Mouse (Mus musculus): Measurements from ENCODE around the gene Zfp324. TPM values are rescaled to one million over a fixed set of nuclear protein-coding genes. Genes with fewer than 3 reads are reported as not detected.
"Not testable (repeated sequence)": the region's sequence is repeated elsewhere in the genome, so short reads cannot be mapped to it uniquely, and the experiment has no call there.

The Zfp324 gene
- 13.9 and 14.4 TPM in 2 replicates for polyA plus RNA-seq (2016; fragmentation: Nextera tagmentation; extraction: Ambion mirVana)

- H3K9me3 ChIP-seq: no peaks in the 10 kb centered on the region
- peak within 1 kb of the TSS; percentile 86 for H3K4me2 ChIP-seq (replicated peaks)
- peak within 1 kb of the TSS; percentile 91 for H3K27ac ChIP-seq
- H3K4me3 ChIP-seq: peak within 1 kb of the TSS; percentile 90
- ATAC-seq (ENCODE audit: insufficient number of reproducible peaks, insufficient read depth, low FRiP score, low TSS enrichment): peak; percentile 91
- peak within 1 kb of the TSS; percentile 95 for H3K9ac ChIP-seq
- no peaks in the 10 kb centered on the region for H3K27me3 ChIP-seq
- under 1% methylated on average over 23 of the region's 23 CpGs for WGBS
- H3K4me1 ChIP-seq: peaks cover 10% of the 10 kb centered on the region
- peaks cover 19% of the 10 kb centered on the region for H3K36me3 ChIP-seq
These were observed at the start of gene Zfp324 for GRCm38 (mm10) chr7:12965678-12966091. Gene Zfp324, plus strand, starts transcription at chr7:12965838.

- not testable (repeated sequence) for H3K4me3 ChIP-seq; H3K27ac ChIP-seq; H3K9me3 ChIP-seq; H3K27me3 ChIP-seq; H3K4me2 ChIP-seq (replicated peaks); ATAC-seq (ENCODE audit: insufficient number of reproducible peaks, insufficient read depth, low FRiP score, low TSS enrichment); H3K9ac ChIP-seq
- peaks cover 26% of the 10 kb centered on the region for H3K36me3 ChIP-seq
- WGBS: 87% methylated on average over 7 of the region's 8 CpGs
- peaks cover 14% of the 10 kb centered on the region for H3K4me1 ChIP-seq
These were observed 45.1 kb upstream of the Zfp324 start for GRCm38 (mm10) chr7:12920495-12920894.

DNA sequence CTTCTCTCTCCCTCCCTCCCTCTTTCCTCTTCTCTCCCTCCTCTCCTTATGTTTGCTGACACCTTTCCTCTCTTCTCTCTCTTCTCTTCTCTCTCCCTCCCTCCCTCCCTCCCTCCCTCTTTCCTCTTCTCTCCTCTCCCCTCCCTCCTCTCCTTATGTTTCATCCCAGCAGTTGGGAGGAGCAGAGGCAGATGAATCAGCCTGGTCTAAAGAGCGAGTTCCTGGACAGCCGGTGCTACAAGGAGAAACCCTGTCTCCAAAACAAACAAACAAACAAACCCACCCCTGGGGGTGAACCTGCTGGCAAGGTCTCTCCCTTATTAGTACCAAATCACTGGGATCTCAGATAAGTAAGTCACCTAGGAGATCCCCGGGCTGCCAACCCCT is 44.3 kb upstream of the Zfp324 start:
- peaks cover 7% of the 10 kb centered on the region for H3K27me3 ChIP-seq
- peak overlapping the region; percentile 82 for H3K4me3 ChIP-seq
- H3K4me1 ChIP-seq: peaks cover 14% of the 10 kb centered on the region
- WGBS: 1% methylated on average over 3 of the region's 3 CpGs
- ATAC-seq (ENCODE audit: insufficient number of reproducible peaks, insufficient read depth, low FRiP score, low TSS enrichment): no peak
- peak overlapping the region; percentile 75 for H3K9ac ChIP-seq
- peak overlapping the region; percentile 74 for H3K4me2 ChIP-seq (replicated peaks)
- no peaks in the 10 kb centered on the region for H3K9me3 ChIP-seq
- peaks cover 34% of the 10 kb centered on the region for H3K36me3 ChIP-seq
- H3K27ac ChIP-seq: peak overlapping the region; percentile 93

GRCm38 (mm10) chr7:12921705-12922465 is 43.8 kb upstream of the Zfp324 start, which contains the start of gene Rps5:
Gene Rps5, plus strand, starts transcription at chr7:12922290.
- Histone ChIP-seq H3K9ac (peak within 1 kb of the TSS; percentile 81), H3K36me3 (peaks cover 40% of the 10 kb centered on the region), H3K4me2 (replicated peaks) (peak within 1 kb of the TSS; percentile 87), H3K9me3 (no peaks in the 10 kb centered on the region), H3K4me1 (peaks cover 14% of the 10 kb centered on the region), H3K27me3 (peaks cover 13% of the 10 kb centered on the region), H3K4me3 (peak within 1 kb of the TSS; percentile 82), H3K27ac (peak within 1 kb of the TSS; percentile 93)
- peak; percentile 98 for ATAC-seq (ENCODE audit: insufficient number of reproducible peaks, insufficient read depth, low FRiP score, low TSS enrichment)
- WGBS: under 1% methylated on average over 55 of the region's 55 CpGs

DNA sequence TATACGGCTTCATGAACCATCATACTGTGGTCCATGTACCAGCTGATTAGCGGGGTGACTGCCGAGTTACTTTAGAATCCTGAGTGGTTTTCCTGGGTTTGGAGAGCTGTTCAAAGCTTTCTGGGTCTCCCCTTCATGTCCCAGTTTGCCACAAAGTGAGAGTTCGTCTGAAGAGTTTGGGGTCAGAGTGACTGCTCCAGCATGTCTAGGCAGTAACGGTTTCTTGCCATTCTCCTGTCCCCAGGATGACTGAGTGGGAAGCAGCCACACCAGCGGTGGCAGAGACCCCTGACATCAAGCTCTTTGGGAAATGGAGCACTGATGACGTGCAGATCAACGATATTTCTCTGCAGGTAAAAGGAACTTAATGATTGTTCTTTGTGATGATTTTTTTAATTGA is 42.9 kb upstream of the Zfp324 start:
- H3K36me3 ChIP-seq: peaks cover 43% of the 10 kb centered on the region
- peak overlapping the region; percentile 81 for H3K9ac ChIP-seq
- no peak for ATAC-seq (ENCODE audit: insufficient number of reproducible peaks, insufficient read depth, low FRiP score, low TSS enrichment)
- H3K4me3 ChIP-seq: peak overlapping the region; percentile 82
- peaks cover 20% of the 10 kb centered on the region for H3K27me3 ChIP-seq
- H3K9me3 ChIP-seq: no peaks in the 10 kb centered on the region
- H3K4me1 ChIP-seq: peaks cover 17% of the 10 kb centered on the region
- 3% methylated on average over 8 of the region's 8 CpGs for WGBS
- 0 out of 2 replicates have a peak overlapping the region, but pooled peaks have one; percentile 18 for H3K27ac ChIP-seq
- H3K4me2 ChIP-seq (replicated peaks): peak overlapping the region; percentile 87

GRCm38 (mm10) chr7:12926316-12926715 is 39.3 kb upstream of the Zfp324 start:
- Histone ChIP-seq H3K4me2 (replicated peaks) (no peak overlapping the region), H3K27me3 (peaks cover 34% of the 10 kb centered on the region), H3K9me3 (no peaks in the 10 kb centered on the region), H3K27ac (no peak overlapping the region), H3K4me3 (no peak overlapping the region), H3K9ac (no peak overlapping the region), H3K36me3 (peaks cover 46% of the 10 kb centered on the region), H3K4me1 (peaks cover 17% of the 10 kb centered on the region)
- no peak for ATAC-seq (ENCODE audit: insufficient number of reproducible peaks, insufficient read depth, low FRiP score, low TSS enrichment)
- WGBS: 84% methylated on average over 7 of the region's 7 CpGs

GRCm38 (mm10) chr7:12927191-12927680 is 38.4 kb upstream of the Zfp324 start, which contains the start of gene Rnf225:
Gene Rnf225, plus strand, starts transcription at chr7:12927416.
- H3K27me3 ChIP-seq: peaks cover 34% of the 10 kb centered on the region
- H3K36me3 ChIP-seq: peaks cover 46% of the 10 kb centered on the region
- H3K9ac ChIP-seq: peak within 1 kb of the TSS; percentile 52
- peaks cover 17% of the 10 kb centered on the region for H3K4me1 ChIP-seq
- peak within 1 kb of the TSS; percentile 31 for H3K4me3 ChIP-seq
- H3K9me3 ChIP-seq: no peaks in the 10 kb centered on the region
- ATAC-seq (ENCODE audit: insufficient number of reproducible peaks, insufficient read depth, low FRiP score, low TSS enrichment): no peak
- WGBS: 19% methylated on average over 8 of the region's 8 CpGs
- H3K4me2 ChIP-seq (replicated peaks): peak within 1 kb of the TSS; percentile 56
- no peak within 1 kb of the TSS for H3K27ac ChIP-seq

GRCm38 (mm10) chr7:12927693-12928589 is 37.7 kb upstream of the Zfp324 start:
- Histone ChIP-seq H3K4me2 (replicated peaks) (peak overlapping the region; percentile 56), H3K4me3 (peak overlapping the region; percentile 31), H3K9ac (peak overlapping the region; percentile 52), H3K4me1 (peaks cover 16% of the 10 kb centered on the region), H3K27me3 (peaks cover 34% of the 10 kb centered on the region), H3K9me3 (no peaks in the 10 kb centered on the region), H3K36me3 (peaks cover 46% of the 10 kb centered on the region), H3K27ac (no peak overlapping the region)
- 5% methylated on average over 65 of the region's 65 CpGs for WGBS
- no peak for ATAC-seq (ENCODE audit: insufficient number of reproducible peaks, insufficient read depth, low FRiP score, low TSS enrichment)

DNA sequence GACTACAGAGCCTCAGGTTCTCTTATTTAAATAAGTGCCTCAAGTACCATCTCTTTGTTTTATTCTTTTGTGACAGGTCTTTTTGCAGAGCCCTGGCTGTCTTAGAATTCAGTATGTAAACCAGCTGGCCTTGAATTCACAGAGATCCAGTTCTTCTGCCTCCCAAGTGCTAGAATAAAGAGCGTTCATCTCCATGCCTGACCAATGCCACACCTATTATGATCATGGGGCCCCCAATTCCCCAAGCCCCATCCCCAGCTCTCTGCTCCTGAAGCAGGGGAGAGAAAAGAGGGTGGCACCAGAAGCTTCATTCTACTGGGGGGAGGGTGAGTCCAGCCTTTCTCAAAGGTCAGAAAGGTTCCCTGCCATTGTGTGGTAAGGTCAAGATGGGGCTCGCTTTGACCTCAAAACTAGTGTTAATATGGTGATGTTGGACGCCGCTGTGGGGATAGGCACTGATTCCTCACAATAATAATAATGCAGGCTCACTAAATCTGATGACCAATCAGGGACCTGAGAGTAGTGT is 32.0 kb upstream of the Zfp324 start:
- WGBS: 68% methylated on average over 4 of the region's 4 CpGs
- Histone ChIP-seq H3K4me3 (no peak overlapping the region), H3K36me3 (0 out of 2 replicates have a peak, but pooled peaks cover 3% of the 10 kb centered on the region), H3K4me1 (no peaks in the 10 kb centered on the region), H3K9me3 (no peaks in the 10 kb centered on the region), H3K9ac (no peak overlapping the region), H3K27ac (no peak overlapping the region), H3K27me3 (peaks cover 5% of the 10 kb centered on the region; the same call in 1 of the 2 replicates), H3K4me2 (replicated peaks) (no peak overlapping the region)
- ATAC-seq (ENCODE audit: insufficient number of reproducible peaks, insufficient read depth, low FRiP score, low TSS enrichment): no peak

- H3K4me2 ChIP-seq (replicated peaks): no peak overlapping the region
- H3K4me3 ChIP-seq: no peak overlapping the region
- H3K27me3 ChIP-seq: no peaks in the 10 kb centered on the region
- no peak overlapping the region for H3K27ac ChIP-seq
- no peak overlapping the region for H3K9ac ChIP-seq
- 70% methylated on average over 3 of the region's 3 CpGs for WGBS
- H3K4me1 ChIP-seq: no peaks in the 10 kb centered on the region
- no peak for ATAC-seq (ENCODE audit: insufficient number of reproducible peaks, insufficient read depth, low FRiP score, low TSS enrichment)
- no peaks in the 10 kb centered on the region for H3K36me3 ChIP-seq
- no peaks in the 10 kb centered on the region for H3K9me3 ChIP-seq
These were observed 30.8 kb upstream of the Zfp324 start for GRCm38 (mm10) chr7:12934808-12935207.

- not testable (repeated sequence) for ATAC-seq (ENCODE audit: insufficient number of reproducible peaks, insufficient read depth, low FRiP score, low TSS enrichment); H3K27me3 ChIP-seq; H3K4me3 ChIP-seq; H3K9me3 ChIP-seq; H3K4me1 ChIP-seq; H3K36me3 ChIP-seq; H3K4me2 ChIP-seq (replicated peaks); H3K9ac ChIP-seq; H3K27ac ChIP-seq
- 80% methylated on average over 4 of the region's 4 CpGs for WGBS
These were observed 28.3 kb upstream of the Zfp324 start for GRCm38 (mm10) chr7:12937254-12937803.
